Mouse (Mus musculus) small intestine, adult 2 months (tissue): Measurements from ENCODE around the gene Cdk1. TPM values are rescaled to one million over a fixed set of nuclear protein-coding genes. Genes with fewer than 3 reads are reported as not detected.

ENCODE experiments used
- H3K27ac ChIP-seq: fragments of 200-500 bp; 2 replicates; pipeline ENCODE4 v1.5.1; 2012; ENCODE audit warnings: low read depth, low read length, control low read depth, inconsistent platforms; ENCODE audit not compliant: insufficient read depth
- H3K27me3 ChIP-seq: fragments of 200-500 bp; 2 replicates; pipeline ENCODE4 v1.6.1; 2012; ENCODE audit warnings: mild to moderate bottlenecking, moderate library complexity, low read length, inconsistent platforms; ENCODE audit not compliant: control insufficient read depth, insufficient read depth
- H3K36me3 ChIP-seq: fragments of 200-500 bp; 2 replicates; pipeline ENCODE4 v1.6.1; 2012; ENCODE audit warnings: mild to moderate bottlenecking, low read length, control low read depth, inconsistent platforms; ENCODE audit not compliant: control insufficient read depth, insufficient read depth
- H3K4me1 ChIP-seq: fragments of 200-500 bp; 2 replicates; pipeline ENCODE4 v1.6.1; 2012; ENCODE audit warnings: low read length, inconsistent platforms, mixed read lengths; ENCODE audit not compliant: control insufficient read depth, insufficient read depth, insufficient read length
- H3K4me3 ChIP-seq: fragments of 200-500 bp; 2 replicates; pipeline ENCODE4 v1.5.1; 2012; ENCODE audit warnings: low read depth, mild to moderate bottlenecking, control low read depth, inconsistent platforms, low read length, moderate library complexity
- CTCF ChIP-seq: fragments of 200-500 bp; IDR thresholded peaks from 2 replicates; pipeline ENCODE4 v1.5.1; 2012; ENCODE audit warnings: low read depth, mild to moderate bottlenecking, control low read depth, inconsistent platforms, low read length, moderate library complexity, mixed read lengths; ENCODE audit not compliant: insufficient replicate concordance, insufficient read length; ENCODE audit errors: extremely low read depth
- WGBS: fragments of 180-500 bp; shearing (Covaris S2); methylation state at CpG from one replicate; pipeline ENCODE4 v1.1.7; 2018; 5-methylcytosine and 5-hydroxymethylcytosine counted together
- polyA plus RNA-seq: library from polyadenylated mRNA; depleted of rRNA; stranded (reverse); fragments of >200 nt; gene quantifications from 2 replicates; pipeline ENCODE4 v1.2.3, GENCODE M21; 2012; rRNA removed

The Cdk1 gene
- polyA plus RNA-seq, 1 experiment, result 25.3 TPM

GRCm38 (mm10) chr10:69286939-69287338, 65.8 kb downstream of the Cdk1 start:
- Histone ChIP-seq H3K4me1 (no peaks in the 10 kb centered on the region), H3K36me3 (peaks cover 3% of the 10 kb centered on the region; the same call in 1 of the 2 replicates), H3K4me3 (no peak overlapping the region), H3K27ac (no peak overlapping the region), H3K27me3 (no peaks in the 10 kb centered on the region)
- no peak for TF ChIP-seq CTCF
- WGBS, result 95% methylated on average over 3 of the region's 3 CpGs

Other genes with a start within 250 kb of the Cdk1 start
- 7.3 and 7.9 TPM in 2 replicates for gene Rhobtb1, start 201.5 kb downstream of the Cdk1 start, polyA plus RNA-seq
- gene A930033H14Rik, start 139.8 kb downstream of the Cdk1 start, polyA plus RNA-seq, result 0.35 TPM in 1 of 2 replicates, not detected in the other
- 5.1 and 9.3 TPM in 2 replicates for gene Ank3, start 45.8 kb upstream of the Cdk1 start, polyA plus RNA-seq